Mouse (Mus musculus) lung, adult 2 months (tissue): Measurements from ENCODE around the gene Sugt1.

Experiments used
- CTCF ChIP-seq: fragments of 200-500 bp; IDR thresholded peaks from 2 replicates; pipeline ENCODE4 v1.5.1; 2011; ENCODE audit warnings: mild to moderate bottlenecking, low read length, control low read depth; ENCODE audit not compliant: insufficient read depth
- POLR2A ChIP-seq: fragments of 200-500 bp; IDR thresholded peaks from 2 replicates; pipeline ENCODE4 v1.6.1; 2011; ENCODE audit warnings: low read depth, mild to moderate bottlenecking, control low read depth, low read length, borderline replicate concordance; ENCODE audit errors: extremely low read depth

DNA sequence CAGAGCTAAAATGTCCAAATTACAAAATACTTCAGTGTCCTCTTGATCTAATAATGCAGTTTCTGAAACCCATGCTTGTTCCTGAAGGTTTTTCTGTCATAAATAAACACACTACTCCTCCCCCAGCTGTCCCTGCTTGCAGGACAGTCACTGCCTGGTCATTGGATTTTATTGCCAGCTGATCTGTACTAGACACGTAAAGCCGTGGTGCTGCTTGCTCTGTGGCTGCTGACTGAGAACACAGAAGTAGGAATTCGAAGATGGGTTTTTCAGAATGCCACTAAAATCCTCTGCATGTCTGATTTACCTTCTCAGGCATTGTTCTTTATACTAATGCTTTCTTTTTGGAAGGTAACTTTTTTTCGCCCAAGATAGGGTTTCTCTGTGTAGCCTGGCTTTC, 49.3 kb downstream of the Sugt1 start:
- no peak for TF ChIP-seq POLR2A
- no peak for TF ChIP-seq CTCF
